ENCODE assay signal across 9 mouse cellular contexts in genomic region chr12:56058463-56058862, GRCm38 (mm10).
A peak's percentile ranks its signal among the peaks of the same experiment; 100 is the strongest.
DNase-seq lines count a peak whose midpoint lies in the region; ATAC-seq and TF ChIP-seq lines count a peak whose summit lies in the region.
"Had no signal": no experiment of that assay in that cellular context is flagged by ENCODE, and none has a peak within 500 bp of the region (broad histone marks: within the 10 kb centered on the region; RNA-seq: fewer than 3 reads in every experiment).

No protein-coding gene starts in this region.

- ATAC-seq in heart, postnatal 0 days (ENCODE audit: insufficient read depth, low read depth), result no peak
- peak; percentile 74 for ATAC-seq in lung, embryonic 14.5 days (ENCODE audit: insufficient read depth)

- TF ChIP-seq EP300 in heart, postnatal 0 days (IDR thresholded peaks at IDR 0.05; ENCODE audit: low read depth), result no peak

- 8% methylated on average over 17 of the region's 17 CpGs for WGBS in heart, postnatal 0 days
- 9% methylated on average over 17 of the region's 17 CpGs for whole genome bisulfite sequencing in large intestine, adult 2 months
- WGBS in lung, embryonic 14.5 days, result 10% methylated on average over 17 of the region's 17 CpGs

- no peak overlapping the region for H3K27ac ChIP-seq in heart, postnatal 0 days (ENCODE audit: low read depth)
- H3K27ac ChIP-seq in lung, embryonic 14.5 days (ENCODE audit: low read depth), result no peak overlapping the region
- H3K27ac ChIP-seq: heart, embryonic 13.5 days had no signal

- no peak overlapping the region for H3K4me3 ChIP-seq in heart, postnatal 0 days (ENCODE audit: low read depth, low read length)
- no peak overlapping the region for H3K4me3 ChIP-seq in lung, embryonic 14.5 days (ENCODE audit: low read depth, low read length)
- H3K4me3 ChIP-seq: heart, embryonic 13.5 days had no signal

- no peaks in the 10 kb centered on the region for H3K36me3 ChIP-seq in heart, postnatal 0 days (replicated peaks; ENCODE audit: control insufficient read depth, insufficient read depth, low read length)
- H3K36me3 ChIP-seq in lung, embryonic 14.5 days (ENCODE audit: insufficient read depth), result no peaks in the 10 kb centered on the region
- H3K36me3 ChIP-seq: heart, embryonic 13.5 days had no signal

- H3K4me1 ChIP-seq in heart, postnatal 0 days (ENCODE audit: control insufficient read depth, insufficient read depth), result no peaks in the 10 kb centered on the region
- no peaks in the 10 kb centered on the region for H3K4me1 ChIP-seq in lung, embryonic 14.5 days (ENCODE audit: insufficient read depth)
- H3K4me1 ChIP-seq: heart, embryonic 13.5 days had no signal

- TF ChIP-seq CTCF in heart, postnatal 0 days (IDR thresholded peaks at IDR 0.05; ENCODE audit: low read depth), result peak; percentile 94
- TF ChIP-seq CTCF in lung, embryonic 14.5 days (IDR thresholded peaks at IDR 0.05; ENCODE audit: low read depth), result peak; percentile 95

- DNase-seq in CD4-positive helper T cell, adult 2 months (ENCODE audit: low read depth, low spot score), result peak; percentile 29
- peak; percentile 85 for DNase-seq in adrenal gland, postnatal 14 days
- DNase-seq in embryo, embryonic 11.5 days (ENCODE audit: low read depth, low spot score), result peak; percentile 72
- peak; percentile 43 for DNase-seq in heart, postnatal 0 days (ENCODE audit: low spot score)
- peak; percentile 36 for DNase-seq in large intestine, adult 2 months (ENCODE audit: low read depth, low spot score)
- peak; percentile 93 for DNase-seq in lung, embryonic 14.5 days
- DNase-seq in ovary, postnatal 14 days (ENCODE audit: low spot score), result peak; percentile 74
- DNase-seq in thymus, postnatal 36 days, result peak; percentile 28 to 38

- no peaks in the 10 kb centered on the region for H3K9me3 ChIP-seq in heart, postnatal 0 days (replicated peaks; ENCODE audit: control insufficient read depth, low read length)
- no peaks in the 10 kb centered on the region for H3K9me3 ChIP-seq in lung, embryonic 14.5 days (ENCODE audit: low read depth, low read length)
- H3K9me3 ChIP-seq: heart, embryonic 13.5 days had no signal

- no peak overlapping the region for H3K4me2 ChIP-seq in heart, postnatal 0 days (ENCODE audit: low read depth, low read length)
- H3K4me2 ChIP-seq in lung, embryonic 14.5 days, result no peak overlapping the region
- H3K4me2 ChIP-seq: heart, embryonic 13.5 days had no signal

- H3K9ac ChIP-seq in heart, postnatal 0 days (replicated peaks; ENCODE audit: low read depth, low read length), result no peak overlapping the region
- H3K9ac ChIP-seq in lung, embryonic 14.5 days, result no peak overlapping the region
- H3K9ac ChIP-seq: heart, embryonic 13.5 days had no signal

- H3K27me3 ChIP-seq in heart, postnatal 0 days (ENCODE audit: control insufficient read depth, insufficient read depth, low read length), result no peaks in the 10 kb centered on the region
- H3K27me3 ChIP-seq in lung, embryonic 14.5 days (ENCODE audit: insufficient read depth, low read length), result no peaks in the 10 kb centered on the region
- H3K27me3 ChIP-seq: heart, embryonic 13.5 days had no signal

Comparison
In these comparisons a context has a peak if more than half of its experiments do, and no peak if none do; other contexts are left out.
1. DNase-seq: peak in every context shown above with its lines; median percentile 93 in lung, embryonic 14.5 days; 85 in adrenal gland, postnatal 14 days; 74 in ovary, postnatal 14 days; 72 in embryo, embryonic 11.5 days; 43 in heart, postnatal 0 days; 36 in large intestine, adult 2 months; 33 in thymus, postnatal 36 days; 29 in CD4-positive helper T cell, adult 2 months.